Mouse (Mus musculus) urinary bladder, postnatal 25 days (tissue): Measurements from ENCODE around the gene Gm10053.
"Not testable (repeated sequence)": the region's sequence is repeated elsewhere in the genome, so short reads cannot be mapped to it uniquely, and the experiment has no call there.

Experiments used
- DNase-seq: peaks from one replicate; pipeline ENCODE4 v3.0.0; 2022; ENCODE audit warnings: low spot score

The Gm10053 gene

GRCm38 (mm10) chr19:24875129-24875870 lies at the start of gene Gm10053:
Gene Gm10053 (plus strand): TSS chr19:24875686.
- not testable (repeated sequence) for DNase-seq

- DNase-seq = no peak
Observed at GRCm38 (mm10) chr19:24842080-24842479, 33.4 kb upstream of the Gm10053 start.

GRCm38 (mm10) chr19:24845007-24845546 lies 30.4 kb upstream of the Gm10053 start:
- DNase-seq = no peak

- DNase-seq = no peak
Observed at GRCm38 (mm10) chr19:24848345-24848744, 27.1 kb upstream of the Gm10053 start.

GRCm38 (mm10) chr19:24848844-24849243 lies 26.6 kb upstream of the Gm10053 start:
- no peak for DNase-seq

- peak; percentile 47 for DNase-seq
Observed at GRCm38 (mm10) chr19:24851456-24852315, 23.8 kb upstream of the Gm10053 start.

GRCm38 (mm10) chr19:24861276-24861611 lies 14.2 kb upstream of the Gm10053 start:
- DNase-seq = no peak

- DNase-seq = peak; percentile 26
Observed at GRCm38 (mm10) chr19:24861612-24862451, 13.7 kb upstream of the Gm10053 start, which contains the start of gene Pgm5. Gene Pgm5 (minus strand): TSS chr19:24861855.

GRCm38 (mm10) chr19:24865436-24865835 lies 10.1 kb upstream of the Gm10053 start:
- no peak for DNase-seq

GRCm38 (mm10) chr19:24871037-24871635 lies 4.3 kb upstream of the Gm10053 start:
- DNase-seq = peak; percentile 65

GRCm38 (mm10) chr19:24873873-24874272 lies 1.6 kb upstream of the Gm10053 start:
- no peak for DNase-seq

- DNase-seq = no peak
Observed at GRCm38 (mm10) chr19:24881237-24881636, 5.8 kb downstream of the Gm10053 start.

GRCm38 (mm10) chr19:24885504-24885903 lies 10.0 kb downstream of the Gm10053 start:
- peak; percentile 39 for DNase-seq

GRCm38 (mm10) chr19:24886888-24887287 lies 11.4 kb downstream of the Gm10053 start:
- DNase-seq = no peak

GRCm38 (mm10) chr19:24896536-24896935 lies 21.1 kb downstream of the Gm10053 start:
- no peak for DNase-seq

- no peak for DNase-seq
Observed at GRCm38 (mm10) chr19:24897006-24897895, 21.8 kb downstream of the Gm10053 start.

GRCm38 (mm10) chr19:24897896-24898736 lies 22.6 kb downstream of the Gm10053 start:
- no peak for DNase-seq

GRCm38 (mm10) chr19:24898737-24899577 lies 23.5 kb downstream of the Gm10053 start:
- DNase-seq = no peak
